Mouse (Mus musculus): ENCODE results near the gene Mxd4. TPM values are rescaled to one million over a fixed set of nuclear protein-coding genes. Genes with fewer than 3 reads are reported as not detected.

The Mxd4 gene
- polyA plus RNA-seq, 1 experiment = 0.34 TPM

DNA sequence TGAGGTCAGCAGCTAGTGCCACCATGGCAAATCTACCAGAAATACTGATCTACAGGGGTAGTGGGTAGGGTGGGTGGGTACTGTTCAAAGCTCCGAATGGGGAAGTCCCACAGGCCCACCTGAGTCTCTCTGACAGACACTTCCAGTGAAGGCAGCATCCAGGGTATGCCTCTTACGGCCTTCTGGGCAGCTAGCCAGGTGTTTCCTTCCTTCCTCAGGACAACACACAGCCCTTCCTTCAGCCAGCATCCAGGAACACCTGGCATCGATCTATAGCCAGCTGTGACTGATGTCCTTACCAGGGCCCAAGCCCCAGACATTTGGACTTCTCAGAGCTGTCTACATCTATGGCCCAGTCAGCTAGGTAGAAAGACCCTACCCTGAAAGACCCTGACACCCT, 5.0 kb downstream of the Mxd4 start:
- no peaks in the 10 kb centered on the region; the same call in 1 of the 2 replicates for H3K36me3 ChIP-seq (ENCODE audit: control insufficient read depth)
- no peaks in the 10 kb centered on the region for H3K9me3 ChIP-seq (ENCODE audit: control insufficient read depth, low read length)
- H3K4me1 ChIP-seq (ENCODE audit: control insufficient read depth) = peaks cover 21% of the 10 kb centered on the region
- TF ChIP-seq TAL1 (IDR thresholded peaks at IDR 0.05; ENCODE audit: low read length) = no peak
- TF ChIP-seq GATA1 (IDR thresholded peaks at IDR 0.05; ENCODE audit: low read length) = no peak
- H3K27me3 ChIP-seq (ENCODE audit: control insufficient read depth) = peaks cover 4% of the 10 kb centered on the region; the same call in 1 of the 2 replicates
- no peak overlapping the region for H3K4me3 ChIP-seq (replicated peaks)

DNA sequence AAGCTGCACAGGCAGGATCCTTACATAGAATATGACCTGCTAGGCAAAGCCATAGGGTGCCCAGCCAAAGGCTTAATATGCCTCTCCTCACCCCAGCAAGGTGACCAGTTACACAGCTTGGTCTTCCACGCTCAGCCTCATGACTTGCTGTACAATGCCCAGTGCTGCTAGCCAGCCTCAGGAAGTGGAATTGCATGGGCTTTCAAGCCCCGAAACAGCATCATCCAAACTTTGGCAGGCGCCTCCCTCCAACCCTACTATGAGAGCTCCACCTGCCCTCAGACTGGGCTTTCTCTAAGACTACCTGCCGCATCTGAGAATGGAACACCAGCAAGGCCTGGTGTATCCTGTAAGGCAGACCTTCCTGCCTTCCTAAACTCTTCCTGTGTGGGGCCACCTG, 9.7 kb downstream of the Mxd4 start:
- no peaks in the 10 kb centered on the region for H3K9me3 ChIP-seq (ENCODE audit: control insufficient read depth, low read length)
- no peak overlapping the region for H3K4me3 ChIP-seq (replicated peaks)
- peaks cover 8% of the 10 kb centered on the region; the same call in 1 of the 2 replicates for H3K36me3 ChIP-seq (ENCODE audit: control insufficient read depth)
- H3K27me3 ChIP-seq (ENCODE audit: control insufficient read depth) = no peaks in the 10 kb centered on the region
- H3K4me1 ChIP-seq (ENCODE audit: control insufficient read depth) = peaks cover 3% of the 10 kb centered on the region; the same call in 1 of the 2 replicates
- TF ChIP-seq GATA1 (IDR thresholded peaks at IDR 0.05; ENCODE audit: low read length) = no peak

DNA sequence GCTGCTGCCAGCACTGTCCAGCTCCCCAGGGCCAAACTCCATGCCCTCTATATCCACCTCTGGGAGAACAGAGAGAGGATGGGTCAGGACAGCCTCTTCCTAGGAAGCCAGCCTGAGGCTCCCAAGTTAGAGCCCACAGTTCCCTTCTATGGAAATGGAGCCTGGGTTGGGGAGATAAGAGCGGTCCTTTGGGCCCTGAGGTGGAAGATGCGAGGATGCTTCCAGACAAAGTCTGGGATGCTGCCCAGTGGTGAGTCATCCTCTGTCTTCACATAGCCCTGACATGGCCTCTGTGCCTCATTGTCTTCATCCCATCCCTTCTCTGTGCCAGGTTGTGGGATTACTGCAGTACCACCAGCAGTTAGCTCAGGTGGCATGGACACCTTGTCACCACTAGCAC, 10.4 kb downstream of the Mxd4 start:
- Histone ChIP-seq H3K4me1 (ENCODE audit: control insufficient read depth) (peaks cover 3% of the 10 kb centered on the region; the same call in 1 of the 2 replicates), H3K4me3 (replicated peaks) (no peak overlapping the region), H3K36me3 (ENCODE audit: control insufficient read depth) (peaks cover 8% of the 10 kb centered on the region; the same call in 1 of the 2 replicates), H3K9me3 (ENCODE audit: control insufficient read depth, low read length) (no peaks in the 10 kb centered on the region), H3K27me3 (ENCODE audit: control insufficient read depth) (no peaks in the 10 kb centered on the region)
- TF ChIP-seq GATA1 (IDR thresholded peaks at IDR 0.05; ENCODE audit: low read length) (no peak), TAL1 (IDR thresholded peaks at IDR 0.05; ENCODE audit: low read length) (no peak)

DNA sequence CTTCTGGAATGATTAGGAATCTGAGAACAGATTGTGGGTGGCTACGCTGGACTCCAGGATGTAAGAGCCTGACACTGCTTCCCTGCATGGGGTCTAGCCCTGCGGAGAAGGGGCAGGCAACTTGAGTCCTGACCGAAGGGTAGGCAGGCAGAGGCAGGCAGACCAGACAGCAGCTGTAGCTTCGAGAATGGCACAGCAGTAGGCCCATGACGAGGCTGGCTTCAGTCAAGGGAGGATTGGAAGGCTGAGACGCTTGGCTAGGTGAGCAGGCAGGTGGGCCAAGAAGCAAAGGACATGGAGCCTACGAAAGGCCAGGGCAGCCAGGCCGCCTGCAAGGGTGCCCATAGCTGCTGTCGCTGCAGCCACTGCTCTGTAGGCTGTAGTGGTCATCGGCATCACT, 10.8 kb downstream of the Mxd4 start:
- Histone ChIP-seq H3K36me3 (ENCODE audit: control insufficient read depth) (peaks cover 8% of the 10 kb centered on the region; the same call in 1 of the 2 replicates), H3K27me3 (ENCODE audit: control insufficient read depth) (no peaks in the 10 kb centered on the region), H3K4me1 (ENCODE audit: control insufficient read depth) (peaks cover 2% of the 10 kb centered on the region; the same call in 1 of the 2 replicates), H3K9me3 (ENCODE audit: control insufficient read depth, low read length) (no peaks in the 10 kb centered on the region), H3K4me3 (replicated peaks) (no peak overlapping the region)
- TF ChIP-seq TAL1 (IDR thresholded peaks at IDR 0.05; ENCODE audit: low read length) (no peak), GATA1 (IDR thresholded peaks at IDR 0.05; ENCODE audit: low read length) (no peak)

DNA sequence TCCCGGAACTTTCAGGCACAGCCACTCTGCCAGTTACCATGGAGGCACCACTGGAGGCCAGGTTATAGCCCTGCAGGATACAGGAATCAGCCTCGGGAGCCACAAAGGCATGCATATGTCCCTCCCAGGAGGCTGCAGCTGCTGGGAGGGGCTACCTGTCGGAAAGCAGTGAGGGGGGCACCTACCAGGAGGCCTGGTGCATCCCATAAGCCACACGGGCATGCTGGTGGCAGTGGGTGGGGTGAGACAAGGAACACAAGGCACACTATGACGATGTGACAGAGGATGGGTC, 12.2 kb downstream of the Mxd4 start:
- Histone ChIP-seq H3K4me1 (ENCODE audit: control insufficient read depth) (peaks cover 5% of the 10 kb centered on the region), H3K27me3 (ENCODE audit: control insufficient read depth) (no peaks in the 10 kb centered on the region), H3K9me3 (ENCODE audit: control insufficient read depth, low read length) (no peaks in the 10 kb centered on the region), H3K36me3 (ENCODE audit: control insufficient read depth) (peaks cover 8% of the 10 kb centered on the region; the same call in 1 of the 2 replicates), H3K4me3 (replicated peaks) (no peak overlapping the region)
- TF ChIP-seq TAL1 (IDR thresholded peaks at IDR 0.05; ENCODE audit: low read length) (no peak), GATA1 (IDR thresholded peaks at IDR 0.05; ENCODE audit: low read length) (no peak)

DNA sequence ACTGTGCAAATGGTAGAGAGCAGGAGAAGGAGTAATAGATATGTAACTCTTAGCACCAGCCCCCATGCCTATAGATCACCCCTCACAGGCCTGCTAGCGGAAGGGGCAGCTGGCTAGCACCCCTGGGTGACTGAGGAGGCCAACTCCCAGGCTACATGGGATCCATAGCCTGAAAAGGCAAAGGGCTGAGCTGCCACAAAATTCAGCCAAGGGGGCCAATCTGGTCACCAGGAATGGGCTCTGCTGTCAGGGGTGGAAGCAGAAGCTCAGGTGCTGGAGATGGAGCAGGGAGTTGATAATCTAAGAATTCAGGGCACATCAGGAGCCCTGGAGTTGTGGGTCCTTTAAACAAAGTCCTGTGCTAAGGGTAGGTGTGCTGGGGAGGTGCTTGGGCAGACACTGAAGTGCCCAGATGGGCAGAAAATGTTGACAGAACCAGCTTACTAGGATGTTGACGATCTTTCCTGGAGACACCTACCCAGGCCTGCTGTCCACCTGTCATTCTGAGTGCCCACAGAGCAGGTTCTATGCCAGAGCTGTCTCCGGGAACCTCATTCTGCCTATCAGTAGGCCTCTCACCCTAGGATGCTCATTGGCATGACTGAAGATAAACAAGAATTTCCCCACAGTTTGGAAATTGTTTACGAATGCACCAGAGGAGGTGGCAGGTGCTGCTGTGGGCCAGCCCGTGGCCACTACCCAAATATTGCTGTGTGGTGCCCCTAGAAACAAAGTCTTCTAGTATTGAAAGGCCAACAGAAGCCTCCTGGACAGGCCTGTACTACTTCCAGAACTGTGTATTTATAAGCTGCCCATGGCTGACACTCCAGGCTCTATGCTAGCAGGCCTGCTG, 12.7 kb downstream of the Mxd4 start:
- H3K9me3 ChIP-seq (ENCODE audit: control insufficient read depth, low read length) = no peaks in the 10 kb centered on the region
- no peak overlapping the region for H3K4me3 ChIP-seq (replicated peaks)
- peaks cover 8% of the 10 kb centered on the region; the same call in 1 of the 2 replicates for H3K36me3 ChIP-seq (ENCODE audit: control insufficient read depth)
- TF ChIP-seq GATA1 (IDR thresholded peaks at IDR 0.05; ENCODE audit: low read length) (no peak), TAL1 (IDR thresholded peaks at IDR 0.05; ENCODE audit: low read length) (no peak)
- peaks cover 10% of the 10 kb centered on the region for H3K4me1 ChIP-seq (ENCODE audit: control insufficient read depth)
- H3K27me3 ChIP-seq (ENCODE audit: control insufficient read depth) = no peaks in the 10 kb centered on the region

DNA sequence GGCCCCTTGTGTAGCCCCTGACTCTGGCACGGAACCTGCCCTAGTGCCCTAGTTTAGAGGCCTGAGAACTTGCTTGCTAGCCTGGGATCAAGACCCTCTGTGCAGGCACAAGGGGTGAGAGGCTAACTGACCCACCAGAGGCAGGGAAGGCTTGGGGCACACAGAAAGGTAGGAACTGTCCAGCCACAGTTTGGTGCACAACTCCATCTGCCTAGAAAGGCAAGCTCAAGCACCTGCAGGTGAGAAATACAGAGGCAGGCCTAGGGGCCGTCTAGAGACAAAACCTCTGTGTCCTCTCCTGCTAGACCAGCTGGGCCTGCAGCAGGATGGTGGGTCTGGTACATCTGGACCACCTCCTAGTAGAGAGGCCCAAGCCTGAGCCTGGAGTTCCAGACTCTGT, 13.5 kb downstream of the Mxd4 start:
- Histone ChIP-seq H3K4me3 (replicated peaks) (no peak overlapping the region), H3K9me3 (ENCODE audit: control insufficient read depth, low read length) (no peaks in the 10 kb centered on the region), H3K36me3 (ENCODE audit: control insufficient read depth) (peaks cover 8% of the 10 kb centered on the region; the same call in 1 of the 2 replicates), H3K4me1 (ENCODE audit: control insufficient read depth) (peaks cover 12% of the 10 kb centered on the region), H3K27me3 (ENCODE audit: control insufficient read depth) (no peaks in the 10 kb centered on the region)
- TF ChIP-seq GATA1 (IDR thresholded peaks at IDR 0.05; ENCODE audit: low read length) (no peak), TAL1 (IDR thresholded peaks at IDR 0.05; ENCODE audit: low read length) (no peak)

DNA sequence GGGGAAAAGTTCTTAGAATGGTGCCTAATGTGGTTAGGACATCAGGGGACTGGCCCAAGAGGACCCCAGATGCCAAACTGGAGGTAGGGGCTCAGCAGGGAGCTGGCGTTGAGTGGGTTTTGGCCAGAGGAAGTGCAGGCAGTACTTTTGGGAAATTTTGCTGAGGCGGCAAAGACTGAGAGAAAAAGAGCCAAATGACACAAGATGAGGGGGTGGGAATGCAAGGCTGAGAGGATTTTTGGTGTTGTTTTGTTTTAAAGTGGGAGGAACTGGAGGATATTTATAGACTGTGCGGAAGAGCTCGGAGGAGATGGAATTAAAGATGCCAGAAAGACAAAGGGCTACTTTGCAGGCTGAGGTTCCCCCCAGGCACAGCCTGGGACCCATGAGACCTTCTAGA, 16.8 kb downstream of the Mxd4 start:
- Histone ChIP-seq H3K4me1 (ENCODE audit: control insufficient read depth) (peaks cover 28% of the 10 kb centered on the region), H3K36me3 (ENCODE audit: control insufficient read depth) (peaks cover 15% of the 10 kb centered on the region), H3K27me3 (ENCODE audit: control insufficient read depth) (no peaks in the 10 kb centered on the region), H3K4me3 (replicated peaks) (no peak overlapping the region), H3K9me3 (ENCODE audit: control insufficient read depth, low read length) (no peaks in the 10 kb centered on the region)
- no peak for TF ChIP-seq GATA1 (IDR thresholded peaks at IDR 0.05; ENCODE audit: low read length)
- TF ChIP-seq TAL1 (IDR thresholded peaks at IDR 0.05; ENCODE audit: low read length) = no peak

DNA sequence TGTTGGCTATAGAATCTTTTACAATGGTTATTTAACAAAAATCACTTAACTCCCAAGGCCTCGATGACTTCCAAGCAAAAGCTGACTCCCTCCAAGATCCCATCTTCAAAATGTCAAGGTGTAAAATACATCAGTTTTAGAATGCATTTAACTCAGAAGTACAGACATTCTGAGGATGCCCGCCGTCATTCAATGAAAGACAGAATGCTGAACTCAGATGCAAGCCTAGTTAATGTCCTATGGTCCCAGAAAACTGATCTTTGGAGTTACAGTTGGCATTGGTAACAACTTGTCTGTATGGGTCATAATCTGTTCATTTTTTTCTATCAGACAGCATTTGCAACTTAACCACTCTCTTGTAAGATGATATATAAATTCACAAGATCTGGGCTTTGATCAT, 17.6 kb downstream of the Mxd4 start:
- no peaks in the 10 kb centered on the region for H3K27me3 ChIP-seq (ENCODE audit: control insufficient read depth)
- TF ChIP-seq GATA1 (IDR thresholded peaks at IDR 0.05; ENCODE audit: low read length) (no peak), TAL1 (IDR thresholded peaks at IDR 0.05; ENCODE audit: low read length) (no peak)
- H3K36me3 ChIP-seq (ENCODE audit: control insufficient read depth) = peaks cover 20% of the 10 kb centered on the region
- H3K4me1 ChIP-seq (ENCODE audit: control insufficient read depth) = peaks cover 35% of the 10 kb centered on the region
- no peaks in the 10 kb centered on the region for H3K9me3 ChIP-seq (ENCODE audit: control insufficient read depth, low read length)
- peak overlapping the region; percentile 88 for H3K4me3 ChIP-seq (replicated peaks)

Measured in erythroblast, embryonic 14.5 days (primary cell).